Mouse (Mus musculus) embryonic fibroblast, embryonic 13.5 days (primary cell): ENCODE data around the gene Amhr2. TPM values are rescaled to one million over a fixed set of nuclear protein-coding genes. Genes with fewer than 3 reads are reported as not detected.
A peak's percentile ranks its signal among the peaks of the same experiment; 100 is the strongest.

Source experiments
- H3K27ac ChIP-seq: 2 replicates; pipeline ENCODE4 v1.5.1; 2012; ENCODE audit warnings: low read length, control low read depth, inconsistent platforms; ENCODE audit not compliant: insufficient read depth
- H3K4me1 ChIP-seq: 2 replicates; pipeline ENCODE4 v1.6.1; 2011; ENCODE audit warnings: low read length; ENCODE audit not compliant: control insufficient read depth, insufficient read depth
- H3K4me3 ChIP-seq: 2 replicates; pipeline ENCODE4 v1.5.1; 2011; ENCODE audit warnings: mild to moderate bottlenecking, control low read depth, low read length; ENCODE audit not compliant: insufficient read depth
- CTCF ChIP-seq: IDR thresholded peaks from 2 replicates; pipeline ENCODE4 v1.5.1; 2011; ENCODE audit warnings: mild to moderate bottlenecking, control low read depth, low read length, moderate library complexity, borderline replicate concordance; ENCODE audit not compliant: insufficient read depth
- POLR2A ChIP-seq: IDR thresholded peaks from 2 replicates; pipeline ENCODE4 v1.6.1; 2011; ENCODE audit warnings: low read depth, mild to moderate bottlenecking, control low read depth, low read length, moderate library complexity
- polyA plus RNA-seq: library from polyadenylated mRNA; stranded (reverse); fragments of >200 nt; gene quantifications from 2 replicates; pipeline ENCODE4 v1.2.4, GENCODE M21; 2011; ENCODE audit warnings: low read depth; ENCODE audit not compliant: missing spikeins, insufficient read length

Amhr2 gene
- not detected in 2 replicates for polyA plus RNA-seq

- no peak within 1 kb of the TSS for H3K4me3 ChIP-seq
- no peak for TF ChIP-seq CTCF
- TF ChIP-seq POLR2A = no peak
Measured at GRCm38 (mm10) chr15:102445146-102445545, at the start of gene Amhr2. Gene Amhr2, plus strand, starts transcription at chr15:102445367.

GRCm38 (mm10) chr15:102398629-102399028, 46.5 kb upstream of the Amhr2 start:
- Histone ChIP-seq H3K4me1 (peaks cover 11% of the 10 kb centered on the region; the same call in 1 of the 2 replicates), H3K4me3 (no peak overlapping the region), H3K27ac (peak overlapping the region; percentile 2; the same call in 1 of the 2 replicates)
- TF ChIP-seq POLR2A (no peak), CTCF (no peak)

More at GRCm38 (mm10) chr15:102445146-102445545, at the start of gene Amhr2:
- Histone ChIP-seq H3K27ac (no peak within 1 kb of the TSS), H3K4me1 (peaks cover 3% of the 10 kb centered on the region; the same call in 1 of the 2 replicates)

- TF ChIP-seq CTCF = no peak
- TF ChIP-seq POLR2A = peak; percentile 70
- H3K27ac ChIP-seq = peak overlapping the region; percentile 42
- peak overlapping the region; percentile 28 for H3K4me3 ChIP-seq
- H3K4me1 ChIP-seq = peaks cover 11% of the 10 kb centered on the region; the same call in 1 of the 2 replicates
Measured at GRCm38 (mm10) chr15:102399229-102400221, 45.6 kb upstream of the Amhr2 start.

GRCm38 (mm10) chr15:102400476-102401045, 44.6 kb upstream of the Amhr2 start:
- Histone ChIP-seq H3K27ac (no peak overlapping the region; the same call in 1 of the 2 replicates), H3K4me3 (no peak overlapping the region), H3K4me1 (0 out of 2 replicates have a peak, but pooled peaks cover 7% of the 10 kb centered on the region)
- TF ChIP-seq POLR2A (no peak), CTCF (no peak)

- Histone ChIP-seq H3K4me1 (0 out of 2 replicates have a peak, but pooled peaks cover 4% of the 10 kb centered on the region), H3K4me3 (no peak overlapping the region), H3K27ac (no peak overlapping the region)
- TF ChIP-seq CTCF (no peak), POLR2A (no peak)
Measured at GRCm38 (mm10) chr15:102401278-102401677, 43.9 kb upstream of the Amhr2 start.

- Histone ChIP-seq H3K4me1 (0 out of 2 replicates have a peak, but pooled peaks cover 4% of the 10 kb centered on the region), H3K27ac (no peak overlapping the region), H3K4me3 (no peak overlapping the region)
- TF ChIP-seq CTCF (no peak), POLR2A (no peak)
Measured at GRCm38 (mm10) chr15:102402210-102402609, 43.0 kb upstream of the Amhr2 start.

GRCm38 (mm10) chr15:102404608-102405488, 40.3 kb upstream of the Amhr2 start:
- H3K4me1 ChIP-seq = 0 out of 2 replicates have a peak, but pooled peaks cover 6% of the 10 kb centered on the region
- peak overlapping the region; percentile 100 for H3K27ac ChIP-seq
- no peak; the same call in 1 of the 2 replicates for TF ChIP-seq CTCF
- TF ChIP-seq POLR2A = peak; percentile 35; the same call in 1 of the 2 replicates
- peak overlapping the region; percentile 42 for H3K4me3 ChIP-seq

GRCm38 (mm10) chr15:102405489-102406195, 39.5 kb upstream of the Amhr2 start, which contains the start of gene Sp1:
Gene Sp1, plus strand, starts transcription at chr15:102406143.
- TF ChIP-seq CTCF = no peak
- TF ChIP-seq POLR2A = peak; percentile 87

More at GRCm38 (mm10) chr15:102405489-102406195, 39.5 kb upstream of the Amhr2 start, which contains the start of gene Sp1:
- H3K4me1 ChIP-seq = 0 out of 2 replicates have a peak, but pooled peaks cover 3% of the 10 kb centered on the region
- peak within 1 kb of the TSS; percentile 100 for H3K27ac ChIP-seq
- H3K4me3 ChIP-seq = peak within 1 kb of the TSS; percentile 46
